Mouse (Mus musculus): Measurements from ENCODE around the gene Hrh2. TPM values are rescaled to one million over a fixed set of nuclear protein-coding genes. Genes with fewer than 3 reads are reported as not detected.

Gene Hrh2
- polyA plus RNA-seq, 1 experiment, result not detected

- Histone ChIP-seq H3K4me1 (ENCODE audit: control insufficient read depth, insufficient read depth, low read length) (no peaks in the 10 kb centered on the region), H3K4me3 (ENCODE audit: insufficient read depth, low read length) (no peak overlapping the region), H3K27ac (ENCODE audit: insufficient read depth, low read length) (no peak overlapping the region)
- TF ChIP-seq CTCF (IDR thresholded peaks at IDR 0.05; ENCODE audit: borderline replicate concordance, insufficient read depth, low read length), result no peak
- TF ChIP-seq POLR2A (IDR thresholded peaks at IDR 0.05; ENCODE audit: low read depth, low read length), result no peak
These were observed 80.1 kb downstream of the Hrh2 start for GRCm38 (mm10) chr13:54272076-54272475.

GRCm38 (mm10) chr13:54277406-54277805 is 85.5 kb downstream of the Hrh2 start:
- TF ChIP-seq POLR2A (IDR thresholded peaks at IDR 0.05; ENCODE audit: low read depth, low read length), result no peak
- TF ChIP-seq CTCF (IDR thresholded peaks at IDR 0.05; ENCODE audit: borderline replicate concordance, insufficient read depth, low read length), result no peak
- H3K27ac ChIP-seq (ENCODE audit: insufficient read depth, low read length), result no peak overlapping the region
- no peak overlapping the region for H3K4me3 ChIP-seq (ENCODE audit: insufficient read depth, low read length)
- peaks cover 5% of the 10 kb centered on the region for H3K4me1 ChIP-seq (ENCODE audit: control insufficient read depth, insufficient read depth, low read length)

- no peak for TF ChIP-seq POLR2A (IDR thresholded peaks at IDR 0.05; ENCODE audit: low read depth, low read length)
- TF ChIP-seq CTCF (IDR thresholded peaks at IDR 0.05; ENCODE audit: borderline replicate concordance, insufficient read depth, low read length), result no peak
- H3K4me1 ChIP-seq (ENCODE audit: control insufficient read depth, insufficient read depth, low read length), result peaks cover 5% of the 10 kb centered on the region
- H3K4me3 ChIP-seq (ENCODE audit: insufficient read depth, low read length), result no peak overlapping the region
- no peak overlapping the region for H3K27ac ChIP-seq (ENCODE audit: insufficient read depth, low read length)
These were observed 88.4 kb downstream of the Hrh2 start for GRCm38 (mm10) chr13:54280366-54280765.

- TF ChIP-seq CTCF (IDR thresholded peaks at IDR 0.05; ENCODE audit: borderline replicate concordance, insufficient read depth, low read length) (no peak), POLR2A (IDR thresholded peaks at IDR 0.05; ENCODE audit: low read depth, low read length) (no peak)
- H3K4me1 ChIP-seq (ENCODE audit: control insufficient read depth, insufficient read depth, low read length), result peaks cover 5% of the 10 kb centered on the region
- H3K27ac ChIP-seq (ENCODE audit: insufficient read depth, low read length), result no peak overlapping the region
- no peak overlapping the region for H3K4me3 ChIP-seq (ENCODE audit: insufficient read depth, low read length)
These were observed 89.2 kb downstream of the Hrh2 start for GRCm38 (mm10) chr13:54281149-54281548.

GRCm38 (mm10) chr13:54281623-54282022 is 89.7 kb downstream of the Hrh2 start:
- H3K4me1 ChIP-seq (ENCODE audit: control insufficient read depth, insufficient read depth, low read length), result peaks cover 5% of the 10 kb centered on the region
- no peak overlapping the region for H3K4me3 ChIP-seq (ENCODE audit: insufficient read depth, low read length)
- no peak overlapping the region for H3K27ac ChIP-seq (ENCODE audit: insufficient read depth, low read length)
- TF ChIP-seq POLR2A (IDR thresholded peaks at IDR 0.05; ENCODE audit: low read depth, low read length), result no peak
- TF ChIP-seq CTCF (IDR thresholded peaks at IDR 0.05; ENCODE audit: borderline replicate concordance, insufficient read depth, low read length), result no peak

- H3K4me3 ChIP-seq (ENCODE audit: insufficient read depth, low read length), result no peak overlapping the region
- TF ChIP-seq CTCF (IDR thresholded peaks at IDR 0.05; ENCODE audit: borderline replicate concordance, insufficient read depth, low read length), result no peak
- no peak for TF ChIP-seq POLR2A (IDR thresholded peaks at IDR 0.05; ENCODE audit: low read depth, low read length)
- no peak overlapping the region for H3K27ac ChIP-seq (ENCODE audit: insufficient read depth, low read length)
These were observed 90.4 kb downstream of the Hrh2 start for GRCm38 (mm10) chr13:54282149-54282860.

GRCm38 (mm10) chr13:54282861-54283206 is 90.9 kb downstream of the Hrh2 start:
- no peak for TF ChIP-seq CTCF (IDR thresholded peaks at IDR 0.05; ENCODE audit: borderline replicate concordance, insufficient read depth, low read length)
- no peak for TF ChIP-seq POLR2A (IDR thresholded peaks at IDR 0.05; ENCODE audit: low read depth, low read length)
- Histone ChIP-seq H3K27ac (ENCODE audit: insufficient read depth, low read length) (no peak overlapping the region), H3K4me3 (ENCODE audit: insufficient read depth, low read length) (no peak overlapping the region), H3K4me1 (ENCODE audit: control insufficient read depth, insufficient read depth, low read length) (peaks cover 5% of the 10 kb centered on the region)

More at GRCm38 (mm10) chr13:54282149-54282860, 90.4 kb downstream of the Hrh2 start:
- peaks cover 5% of the 10 kb centered on the region for H3K4me1 ChIP-seq (ENCODE audit: control insufficient read depth, insufficient read depth, low read length)

Other genes with a start within 250 kb of the Hrh2 start
- gene Drd1, start 136.4 kb upstream of the Hrh2 start, polyA plus RNA-seq (2011; ENCODE audit: insufficient read length, low read depth, missing spikeins), result not detected in 2 replicates
- gene Sfxn1, start 120.3 kb upstream of the Hrh2 start, polyA plus RNA-seq (2011; ENCODE audit: insufficient read length, low read depth, missing spikeins), result 55.0 and 63.9 TPM in 2 replicates
- gene Cplx2, start 179.2 kb downstream of the Hrh2 start, polyA plus RNA-seq (2011; ENCODE audit: insufficient read length, low read depth, missing spikeins), result 12.3 and 13.2 TPM in 2 replicates